Mouse (Mus musculus): Measurements from ENCODE around the gene Nup62.

Gene Nup62

DNA sequence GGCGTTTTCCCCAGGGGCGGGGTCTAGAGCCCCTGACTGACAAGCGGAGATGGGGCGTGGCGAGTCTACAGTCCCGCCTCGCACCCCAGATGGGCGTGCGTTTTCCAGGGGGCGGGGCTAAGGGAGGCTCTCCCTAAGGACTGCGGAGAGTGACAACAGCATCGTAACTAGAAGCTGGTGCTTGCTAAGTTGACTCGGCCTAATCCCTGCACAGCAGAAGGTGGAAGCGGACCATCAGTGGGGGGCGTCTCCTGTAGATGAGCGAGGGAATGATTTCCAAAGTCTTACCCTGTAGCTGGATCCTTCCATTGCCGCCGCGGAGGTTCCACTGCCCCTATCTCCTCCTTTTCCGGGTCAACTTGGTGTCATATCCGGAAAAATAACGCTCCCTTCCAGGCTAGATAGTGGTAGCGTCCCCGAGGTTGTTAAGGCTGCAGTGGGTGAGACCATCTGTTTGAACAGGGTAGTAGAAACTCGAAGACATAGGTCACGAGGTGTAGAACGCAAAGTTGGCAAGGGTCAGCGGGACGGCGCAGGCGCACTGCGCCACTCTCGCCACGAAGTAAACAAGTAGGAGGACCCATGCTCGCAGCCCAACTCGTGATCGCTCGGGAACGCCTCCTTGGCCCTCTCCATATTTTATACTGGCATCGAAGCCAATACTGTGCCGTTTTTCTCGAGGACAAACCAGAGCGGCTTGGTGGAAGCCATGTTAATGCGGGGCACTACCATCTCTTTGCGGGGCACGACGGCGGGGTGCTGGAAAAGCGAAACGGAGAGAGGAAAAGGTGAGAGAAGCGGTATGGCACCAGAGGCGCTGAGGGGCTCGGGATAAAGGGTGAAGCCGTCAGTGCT lies 32.9 kb downstream of the Nup62 start, which contains the start of the genes Akt1s1 and Tbc1d17:
Akt1s1 (plus strand) TSS at position 431 of the 855 bp plus-strand sequence.
Tbc1d17 (minus strand) TSS at position 519 of the 855 bp plus-strand sequence.
- peak; percentile 99 for DNase-seq (ENCODE audit: extremely low read depth, insufficient read length, low spot score)

DNA sequence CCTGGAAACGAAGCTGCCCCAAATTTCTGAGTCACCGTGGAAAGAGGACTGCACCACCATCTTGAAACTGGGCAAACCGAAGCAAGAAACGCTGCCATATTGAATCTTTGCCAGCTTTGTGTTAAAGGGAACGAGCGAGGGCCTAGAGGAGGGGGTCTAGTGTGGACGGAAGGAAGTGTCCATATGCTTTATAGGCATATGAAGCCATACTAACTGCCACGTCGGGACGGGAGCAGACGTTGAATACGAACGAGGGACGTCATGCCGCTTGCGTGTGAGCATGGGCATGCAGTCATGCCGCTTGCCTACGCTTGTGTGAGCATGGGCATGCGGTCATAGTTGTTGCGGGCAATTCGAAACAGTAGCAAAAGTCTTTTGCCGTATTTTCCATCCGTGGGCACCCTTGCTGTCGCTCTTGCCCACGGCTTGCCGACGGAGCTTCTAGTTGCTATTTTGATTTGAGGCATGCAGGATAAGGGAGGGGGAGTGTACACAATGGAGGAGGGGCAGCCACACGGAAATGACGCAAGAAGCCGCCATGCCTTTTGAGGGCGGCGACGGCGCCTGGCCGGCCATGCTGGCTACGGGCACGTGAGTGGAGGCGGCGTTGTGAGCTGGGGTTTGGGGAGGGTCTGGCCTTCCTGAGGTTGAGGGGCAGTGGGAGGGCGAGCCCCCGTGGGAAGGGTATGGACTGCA lies 33.7 kb downstream of the Nup62 start:
- peak; percentile 85 for DNase-seq (ENCODE audit: extremely low read depth, insufficient read length, low spot score)

DNA sequence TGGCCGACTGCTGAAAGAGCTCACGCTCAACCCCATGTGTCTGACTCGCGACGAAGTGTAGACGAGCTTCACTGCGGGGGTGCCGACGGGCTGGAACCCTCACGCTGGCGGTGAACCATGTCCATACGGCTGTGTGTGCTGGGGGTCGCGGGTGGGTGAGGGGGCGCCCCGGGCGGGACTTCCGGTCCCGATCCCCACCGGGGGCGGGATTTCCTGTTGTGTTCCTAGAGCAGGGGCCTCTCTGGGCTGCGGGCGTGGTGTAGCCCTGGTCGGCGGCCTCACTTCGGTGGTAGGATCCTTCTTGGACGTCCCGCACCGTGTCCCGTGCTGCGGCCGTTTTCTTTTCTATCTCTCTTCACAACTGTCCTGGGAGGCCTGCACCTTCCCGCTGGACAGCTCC lies 34.3 kb downstream of the Nup62 start:
- peak; percentile 74 for DNase-seq (ENCODE audit: extremely low read depth, insufficient read length, low spot score)

DNA sequence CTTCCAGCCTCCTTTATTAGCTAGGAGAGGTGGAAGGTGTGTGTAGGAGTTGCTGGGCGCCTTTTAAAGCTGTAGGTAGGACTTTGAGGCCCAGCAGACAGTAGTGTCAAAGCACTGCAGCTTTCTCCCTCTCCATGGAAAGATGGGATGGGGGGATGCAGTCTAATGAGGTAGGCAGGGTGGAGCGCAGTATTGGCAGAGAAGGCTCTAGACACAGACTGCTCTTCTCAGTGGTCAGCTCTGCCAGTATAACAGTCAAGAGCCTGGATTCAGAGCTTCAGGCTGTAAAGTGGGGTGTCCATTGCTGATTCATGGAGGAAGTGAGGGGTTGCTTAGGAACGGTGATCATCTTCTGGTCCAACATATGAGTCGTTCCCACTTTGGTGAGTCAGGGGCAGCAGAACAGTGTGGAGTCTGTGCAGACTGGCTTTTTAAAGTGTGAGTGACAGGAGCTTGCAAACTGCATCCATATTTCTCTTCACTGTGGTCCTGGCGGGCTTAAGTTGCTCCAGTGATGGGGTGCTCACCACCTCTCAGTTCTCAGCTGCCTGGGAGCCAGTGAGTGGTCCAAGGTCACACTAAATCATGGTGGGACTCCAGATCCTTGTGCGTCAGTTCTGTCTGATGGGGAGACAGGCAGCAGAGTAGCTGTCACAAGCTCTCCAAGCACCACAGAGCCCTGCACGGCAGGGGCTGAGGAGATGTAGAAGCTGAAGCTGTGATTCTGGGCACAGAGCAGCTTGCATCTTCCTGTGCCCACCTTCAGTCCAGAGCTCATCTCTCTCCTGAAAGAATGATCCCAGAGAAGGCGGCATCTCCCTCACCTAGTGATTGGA lies 35.1 kb downstream of the Nup62 start:
- DNase-seq (ENCODE audit: extremely low read depth, insufficient read length, low spot score): no peak

DNA sequence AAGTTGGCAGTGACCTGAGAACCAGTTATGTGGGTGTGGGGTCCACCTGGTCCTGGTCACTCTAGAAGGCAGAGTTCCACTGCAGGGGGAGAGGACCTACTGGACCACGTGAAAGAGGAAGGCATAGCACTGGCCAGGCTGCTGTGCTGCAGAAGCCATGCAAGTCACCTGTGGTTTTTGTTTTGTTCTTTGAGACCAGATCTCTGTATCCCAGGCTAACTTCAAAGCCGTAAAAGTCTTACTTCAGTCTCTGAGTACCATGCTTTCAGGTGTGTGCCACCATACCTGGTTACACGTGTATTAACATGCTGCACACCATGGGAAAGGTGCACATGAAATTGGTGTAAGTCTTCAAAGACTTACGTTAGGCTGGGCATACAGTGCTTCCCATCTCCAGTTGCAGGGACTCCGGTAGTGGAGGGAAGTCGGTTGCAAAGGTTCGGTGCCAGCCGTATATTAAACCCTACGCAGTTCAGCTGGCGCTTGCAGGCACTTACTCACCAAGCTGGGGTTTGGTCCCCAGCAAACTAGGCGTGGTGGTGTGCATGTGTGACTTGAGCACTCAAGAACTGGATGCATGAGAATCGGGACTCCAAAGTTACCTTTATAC lies 35.8 kb downstream of the Nup62 start:
- DNase-seq (ENCODE audit: extremely low read depth, insufficient read length, low spot score): no peak

DNA sequence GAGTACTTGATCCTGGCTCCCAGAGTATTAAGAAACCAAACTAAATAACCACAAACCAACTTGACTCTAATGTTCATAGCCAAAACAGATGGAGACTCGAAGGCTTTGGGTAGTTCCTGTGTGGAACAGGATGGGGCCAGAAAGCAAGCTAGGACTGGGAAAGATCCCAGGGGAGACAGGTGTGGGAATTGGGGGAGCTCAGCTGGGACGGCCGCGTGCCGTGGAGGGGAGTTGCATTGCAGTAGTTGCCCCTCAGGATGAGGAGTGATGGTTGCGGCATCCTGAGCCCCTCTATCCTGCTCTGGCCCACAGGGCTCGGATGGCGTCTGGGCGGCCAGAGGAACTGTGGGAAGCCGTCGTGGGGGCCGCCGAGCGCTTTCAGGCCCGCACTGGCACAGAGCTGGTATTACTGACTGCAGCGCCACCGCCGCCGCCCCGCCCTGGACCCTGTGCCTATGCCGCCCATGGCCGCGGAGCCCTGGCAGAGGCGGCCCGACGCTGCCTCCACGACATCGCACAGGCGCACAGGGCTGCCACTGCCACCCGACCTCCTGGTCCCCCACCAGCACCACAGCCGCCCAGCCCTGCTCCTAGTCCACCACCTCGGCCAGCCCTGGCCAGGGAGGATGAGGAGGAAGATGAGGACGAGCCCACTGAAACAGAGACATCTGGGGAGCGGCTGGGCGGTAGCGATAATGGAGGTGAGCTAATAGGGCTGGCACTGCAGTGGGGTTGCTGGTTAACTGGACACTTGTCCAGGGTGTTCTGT lies 36.6 kb downstream of the Nup62 start:
- DNase-seq (ENCODE audit: extremely low read depth, insufficient read length, low spot score): no peak

DNA sequence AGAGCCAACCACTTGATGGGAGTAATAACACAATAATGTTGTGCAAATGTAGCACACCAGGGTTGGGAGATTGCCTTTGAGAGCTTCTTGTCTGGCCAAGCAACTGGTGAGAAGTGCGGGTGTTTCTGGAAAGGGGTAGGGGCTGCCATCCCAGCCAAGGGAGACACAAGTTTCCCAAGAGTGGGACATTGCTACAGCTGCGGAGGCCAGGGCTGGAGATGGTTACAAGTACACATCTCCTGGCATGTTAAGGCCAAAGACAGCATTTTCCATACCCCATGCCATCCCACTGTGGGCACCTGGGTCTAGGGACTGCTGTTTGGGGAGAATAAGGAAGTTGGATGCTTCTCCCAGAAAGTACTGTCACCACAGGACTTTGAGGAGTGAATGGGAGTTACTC lies 37.2 kb downstream of the Nup62 start:
- no peak for DNase-seq (ENCODE audit: extremely low read depth, insufficient read length, low spot score)

DNA sequence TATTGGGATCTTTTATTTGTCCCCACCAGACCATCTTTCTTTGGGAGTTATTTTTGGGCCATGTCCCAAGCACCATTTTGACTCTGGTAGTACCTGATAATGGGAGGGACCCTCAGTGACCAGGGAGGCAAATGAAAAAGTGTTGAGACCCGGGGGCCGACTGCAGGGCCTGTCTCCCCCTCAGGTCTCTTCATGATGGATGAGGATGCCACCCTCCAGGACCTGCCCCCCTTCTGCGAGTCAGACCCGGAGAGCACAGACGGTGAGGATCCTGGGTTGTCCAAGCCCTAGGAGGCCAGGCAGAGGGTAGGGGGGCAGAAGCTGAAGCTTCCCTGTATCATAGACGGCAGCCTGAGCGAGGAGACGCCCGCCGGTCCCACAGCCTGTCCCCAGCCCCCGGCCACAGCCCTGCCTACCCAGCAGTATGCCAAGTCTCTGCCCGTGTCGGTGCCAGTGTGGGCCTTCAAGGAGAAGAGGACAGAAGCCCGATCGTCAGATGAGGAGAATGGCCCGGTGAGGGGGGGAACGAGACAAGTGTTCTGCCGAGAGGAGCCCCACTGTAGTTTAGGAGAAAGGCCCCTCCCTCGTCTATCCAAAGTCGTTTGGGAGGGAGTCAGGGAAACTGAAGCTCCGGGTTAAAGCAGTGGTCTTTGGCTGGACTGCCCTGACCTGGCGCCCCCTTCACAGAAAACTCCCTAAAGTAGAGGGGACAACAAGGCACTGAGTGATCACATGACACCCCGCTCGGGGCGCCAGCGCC lies 37.9 kb downstream of the Nup62 start:
- no peak for DNase-seq (ENCODE audit: extremely low read depth, insufficient read length, low spot score)

DNA sequence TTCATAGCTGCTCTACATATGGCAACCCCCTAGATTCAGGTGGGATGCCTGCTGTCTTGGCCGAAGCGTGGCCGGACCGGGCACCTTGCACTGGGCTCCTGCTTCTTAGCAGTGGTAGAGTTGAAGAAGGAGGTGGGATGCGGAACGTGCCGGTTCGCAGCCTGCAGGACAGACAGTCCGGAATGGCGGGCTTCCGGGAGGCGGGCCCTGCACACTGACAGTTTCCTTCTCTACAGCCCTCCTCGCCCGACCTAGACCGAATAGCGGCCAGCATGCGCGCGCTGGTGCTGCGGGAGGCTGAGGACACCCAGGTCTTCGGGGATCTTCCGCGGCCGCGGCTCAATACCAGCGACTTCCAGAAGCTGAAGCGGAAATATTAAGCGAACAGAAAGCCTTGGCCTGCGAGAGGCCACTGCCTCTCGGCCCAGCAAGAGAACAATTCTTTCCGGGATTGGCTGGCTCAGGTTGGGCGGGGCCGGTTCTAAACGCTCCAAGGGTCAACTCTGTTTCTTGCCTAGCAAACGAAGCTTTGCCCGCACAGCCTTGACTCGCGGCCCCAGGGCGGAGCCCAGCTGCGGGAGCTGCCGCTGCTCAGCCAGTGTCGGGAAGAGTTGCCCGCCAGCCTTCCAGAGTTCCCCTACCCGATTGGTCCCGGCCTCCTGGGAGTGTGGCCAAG lies 38.6 kb downstream of the Nup62 start:
- DNase-seq (ENCODE audit: extremely low read depth, insufficient read length, low spot score): peak; percentile 89

DNA sequence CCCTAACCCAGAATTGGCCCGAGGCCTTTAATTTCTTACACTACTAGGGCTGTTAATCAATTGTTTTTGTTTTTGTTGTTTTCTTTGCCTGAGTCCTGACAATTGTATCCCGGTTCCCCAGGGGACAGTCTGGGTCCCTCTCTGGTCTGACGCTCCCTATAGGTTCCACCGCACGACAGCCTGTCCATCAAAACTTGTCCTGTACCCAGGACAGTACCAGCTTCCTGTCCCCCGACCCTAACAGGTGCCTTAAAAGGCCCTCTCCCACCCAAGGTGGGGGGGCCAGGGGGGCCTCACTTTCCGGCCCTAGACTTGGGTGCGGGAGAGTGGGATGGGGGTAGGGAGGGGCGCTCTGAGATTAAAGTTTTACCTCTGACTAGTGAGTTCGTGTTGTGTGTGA lies 39.1 kb downstream of the Nup62 start:
- no peak for DNase-seq (ENCODE audit: extremely low read depth, insufficient read length, low spot score)

DNA sequence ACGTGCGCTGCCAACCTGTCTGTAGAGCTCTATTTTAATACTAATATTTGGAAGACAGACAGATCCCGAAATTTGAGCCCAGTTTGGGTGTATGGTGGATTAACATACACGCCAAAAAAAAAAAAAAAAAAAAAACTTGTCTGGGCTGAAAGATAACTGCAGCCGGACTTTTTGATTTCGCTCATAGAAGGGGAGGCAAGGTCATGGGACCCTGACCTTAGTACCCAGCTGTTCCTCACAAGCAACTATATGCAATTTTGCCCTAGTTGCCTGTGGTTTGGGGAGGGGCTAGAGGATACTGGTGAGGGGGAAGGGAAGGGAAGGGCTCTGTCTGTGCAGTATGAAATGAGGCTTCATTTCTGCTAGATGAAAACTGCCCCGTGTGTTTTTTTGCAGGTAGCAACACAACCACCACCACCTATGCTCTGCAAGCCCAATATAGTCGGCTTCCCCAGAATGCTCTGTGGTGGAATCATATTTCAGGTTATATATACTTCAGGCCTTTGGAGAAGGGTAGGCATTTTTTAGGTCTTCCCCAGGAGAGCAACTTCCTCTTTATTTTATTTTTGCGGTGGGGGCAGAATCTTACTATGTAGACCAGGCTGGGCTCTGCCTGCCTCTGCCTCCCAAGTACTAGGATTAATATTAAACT lies 40.5 kb downstream of the Nup62 start:
- DNase-seq (ENCODE audit: extremely low read depth, insufficient read length, low spot score): no peak

DNA sequence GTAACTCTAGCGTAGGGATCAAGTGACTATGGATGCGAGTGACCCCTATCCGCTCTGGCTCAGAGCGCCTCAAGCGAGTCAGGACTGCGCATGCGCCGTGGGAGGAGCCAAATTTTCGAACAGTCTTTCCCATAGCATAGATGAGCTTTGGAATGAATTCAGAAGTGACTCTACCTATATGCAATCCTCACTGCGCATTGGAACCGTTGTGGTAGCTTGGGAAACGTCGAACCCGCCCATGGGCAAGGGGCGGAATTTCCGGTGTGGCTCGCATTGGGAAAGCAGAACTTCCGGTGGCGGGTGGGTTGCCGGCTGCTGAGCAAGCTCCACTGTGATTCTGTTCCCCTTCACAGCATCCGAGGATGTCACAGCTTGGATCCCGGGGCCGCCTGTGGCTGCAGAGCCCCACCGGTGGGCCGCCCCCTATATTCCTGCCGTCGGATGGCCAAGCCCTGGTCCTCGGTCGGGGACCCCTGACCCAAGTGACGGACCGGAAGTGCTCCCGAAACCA lies 41.2 kb downstream of the Nup62 start, which contains the start of gene Pnkp:
Pnkp (plus strand) TSS at position 98 of the 511 bp plus-strand sequence.
- DNase-seq (ENCODE audit: extremely low read depth, insufficient read length, low spot score): peak; percentile 84

DNA sequence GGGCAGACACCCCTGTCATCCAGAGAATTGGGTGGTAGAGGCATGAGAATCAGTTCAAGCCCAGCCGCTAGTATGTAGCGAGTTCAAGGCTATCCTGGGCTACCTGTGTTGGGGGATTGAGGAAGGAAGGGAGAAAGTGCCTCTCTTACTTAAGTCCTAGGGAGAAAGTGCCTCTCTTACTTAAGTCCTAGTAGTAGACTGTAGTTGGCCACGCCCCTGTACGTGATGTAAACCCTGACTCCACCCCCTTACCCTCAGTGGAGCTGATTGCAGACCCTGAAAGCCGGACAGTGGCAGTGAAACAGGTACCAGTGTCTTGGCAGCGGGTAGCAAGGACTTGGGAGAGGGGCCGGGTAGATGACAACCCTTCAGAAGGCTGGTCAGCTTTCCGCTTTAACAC lies 42.0 kb downstream of the Nup62 start:
- DNase-seq (ENCODE audit: extremely low read depth, insufficient read length, low spot score): peak; percentile 41

DNA sequence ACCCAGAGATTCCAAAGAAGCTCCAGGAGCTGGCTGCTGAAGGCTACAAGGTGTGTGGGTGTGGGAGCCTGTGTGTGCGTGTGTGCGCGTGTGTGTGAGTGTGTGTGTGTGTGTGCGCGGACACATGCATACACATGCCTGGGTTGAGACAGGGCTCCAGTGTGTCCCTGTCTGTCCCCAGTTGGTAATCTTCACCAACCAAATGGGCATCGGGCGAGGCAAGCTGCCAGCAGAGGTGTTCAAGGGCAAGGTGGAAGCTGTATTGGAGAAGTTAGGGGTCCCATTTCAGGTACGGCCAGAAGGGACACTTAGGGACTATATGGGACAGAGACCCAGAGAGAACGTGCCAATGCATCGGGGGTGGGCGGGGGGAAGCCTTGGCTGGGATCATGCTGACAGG lies 44.0 kb downstream of the Nup62 start:
- no peak for DNase-seq (ENCODE audit: extremely low read depth, insufficient read length, low spot score)

DNA sequence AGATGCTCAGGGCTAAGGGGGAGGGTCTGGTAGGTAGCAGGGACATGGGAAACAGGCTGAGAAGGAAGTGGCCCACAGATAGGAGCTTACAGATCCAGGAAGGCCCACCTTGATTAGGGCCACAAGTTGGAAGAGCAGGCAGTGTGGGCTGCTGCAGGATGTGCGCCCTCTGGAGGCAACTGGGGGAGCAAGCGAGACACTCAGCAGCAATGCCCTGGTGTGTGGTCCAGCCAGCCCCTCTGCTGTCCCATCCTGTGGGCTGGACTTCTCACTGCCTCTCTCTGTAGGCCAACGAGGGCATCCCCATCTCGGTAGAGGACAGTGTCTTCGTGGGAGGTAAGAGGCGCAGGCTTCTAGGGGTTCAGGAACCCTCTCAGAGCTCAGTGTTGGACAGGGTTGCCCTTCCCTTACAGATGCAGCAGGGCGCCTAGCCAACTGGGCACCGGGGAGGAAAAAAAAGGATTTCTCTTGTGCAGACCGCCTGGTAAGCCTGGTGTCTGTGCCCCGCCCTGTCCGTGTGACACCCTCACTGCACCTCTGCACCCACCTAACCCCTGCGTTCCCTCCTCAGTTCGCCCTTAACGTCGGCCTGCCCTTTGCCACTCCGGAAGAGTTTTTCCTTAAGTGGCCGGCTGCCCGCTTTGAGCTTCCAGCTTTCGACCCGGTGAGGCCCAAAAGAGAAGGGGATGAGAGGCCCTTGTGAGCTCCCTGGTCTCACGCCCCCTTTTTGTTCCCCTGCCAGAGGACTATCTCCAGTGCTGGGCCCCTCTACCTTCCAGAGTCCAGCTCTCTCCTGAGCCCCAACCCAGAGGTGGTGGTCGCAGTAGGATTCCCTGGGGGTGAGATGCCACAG lies 44.9 kb downstream of the Nup62 start:
- peak; percentile 54 for DNase-seq (ENCODE audit: extremely low read depth, insufficient read length, low spot score)

DNA sequence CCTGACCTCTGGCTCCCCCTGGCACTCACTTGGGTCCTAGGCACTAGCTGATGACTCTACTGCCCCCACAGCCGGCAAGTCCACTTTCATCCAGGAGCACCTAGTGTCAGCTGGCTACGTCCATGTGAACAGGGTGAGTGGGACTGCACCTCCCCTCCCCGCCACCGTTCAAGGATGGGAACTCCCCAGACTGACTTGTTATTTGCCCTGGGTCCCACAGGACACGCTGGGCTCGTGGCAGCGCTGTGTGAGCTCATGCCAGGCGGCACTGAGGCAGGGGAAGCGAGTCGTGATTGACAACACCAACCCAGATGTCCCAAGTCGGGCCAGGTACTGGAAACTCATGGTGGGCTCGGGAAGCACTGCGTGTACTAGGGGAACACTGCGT lies 45.5 kb downstream of the Nup62 start:
- no peak for DNase-seq (ENCODE audit: extremely low read depth, insufficient read length, low spot score)

DNA sequence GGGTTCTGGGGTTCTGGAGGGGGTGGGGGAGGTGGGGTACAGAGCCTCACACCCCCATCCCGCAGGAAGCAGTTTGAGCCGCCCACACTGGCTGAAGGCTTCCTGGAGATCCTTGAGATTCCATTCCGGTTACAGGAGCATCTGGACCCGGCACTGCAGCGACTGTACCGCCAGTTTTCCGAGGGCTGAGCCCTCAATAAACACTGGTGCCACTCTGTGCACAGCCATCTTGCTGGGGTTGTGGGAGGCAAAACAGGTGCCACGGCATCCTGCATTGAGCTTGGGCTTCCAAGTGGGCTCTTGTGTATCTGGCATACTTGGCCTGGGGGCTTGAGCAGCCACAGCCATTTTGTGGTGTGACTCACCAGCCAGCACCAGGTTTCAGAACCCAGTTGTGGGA lies 46.5 kb downstream of the Nup62 start:
- no peak for DNase-seq (ENCODE audit: extremely low read depth, insufficient read length, low spot score)

Data from 3134 (cell line).